Mouse (Mus musculus): ENCODE results near the gene Kdm4b.

- TF ChIP-seq GATA1 (IDR thresholded peaks at IDR 0.05; ENCODE audit: low read depth, low read length) (no peak), MAZ (IDR thresholded peaks at IDR 0.05; ENCODE audit: low read depth, low read length) (no peak), POLR2A (IDR thresholded peaks at IDR 0.05; ENCODE audit: control insufficient read depth in 1 of 2, insufficient read depth in 1 of 2, low read depth in 1 of 2, low read length in 2 of 2, poor library complexity in 1 of 2) (no peak)
These were observed 23.4 kb upstream of the Kdm4b start for GRCm38 (mm10) chr17:56302363-56302996.

All from MEL (cell line).